Mouse (Mus musculus) monocyte, adult 5-6 weeks (primary cell): ENCODE data around the gene Clstn1. TPM values are rescaled to one million over a fixed set of nuclear protein-coding genes. Genes with fewer than 3 reads are reported as not detected.

Source experiments
- ATAC-seq: fragments of 153-309, 156-312 bp; replicated peaks from 2 replicates; pipeline ENCODE4 v1.8.0; 2017; ENCODE audit warnings: mild to moderate bottlenecking; ENCODE audit not compliant: low TSS enrichment, insufficient number of reproducible peaks, severe bottlenecking, poor library complexity, low FRiP score
- total RNA-seq: library from RNA; stranded (forward); fragments of 200-1000, 200-491, 200-594 nt; gene quantifications from 3 replicates; pipeline ENCODE4 v1.2.3, GENCODE M21; 2017

Gene Clstn1
- total RNA-seq, 1 experiment from 2014 or later, result 1.2 TPM

DNA sequence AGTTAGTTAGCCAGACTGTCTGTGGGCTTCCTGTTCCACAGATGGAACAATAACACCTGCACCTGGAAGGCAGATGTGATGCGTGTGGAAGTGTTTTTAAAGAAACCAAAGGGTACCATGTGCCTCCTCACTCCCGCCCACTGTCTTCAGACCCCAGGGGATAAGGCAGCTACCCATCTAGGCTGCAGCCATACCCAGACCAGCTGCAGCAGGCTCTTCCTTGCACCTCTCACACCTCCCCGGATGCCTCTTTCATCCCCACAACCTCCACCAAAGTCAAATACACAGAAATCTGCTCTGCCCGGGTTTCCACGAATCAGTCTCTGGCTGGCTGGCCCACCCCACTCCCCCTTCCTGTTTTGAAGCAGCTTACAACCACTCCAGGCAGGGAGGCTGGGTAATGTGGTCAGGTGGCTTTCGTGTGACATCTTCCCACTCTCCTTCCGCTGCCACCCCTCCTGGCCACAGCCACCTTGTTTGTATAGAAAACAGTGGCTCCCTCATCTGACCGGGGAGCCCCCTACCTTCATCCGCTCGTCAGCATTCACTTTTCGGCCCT, 71.7 kb downstream of the Clstn1 start:
- ATAC-seq, result peak; percentile 68

DNA sequence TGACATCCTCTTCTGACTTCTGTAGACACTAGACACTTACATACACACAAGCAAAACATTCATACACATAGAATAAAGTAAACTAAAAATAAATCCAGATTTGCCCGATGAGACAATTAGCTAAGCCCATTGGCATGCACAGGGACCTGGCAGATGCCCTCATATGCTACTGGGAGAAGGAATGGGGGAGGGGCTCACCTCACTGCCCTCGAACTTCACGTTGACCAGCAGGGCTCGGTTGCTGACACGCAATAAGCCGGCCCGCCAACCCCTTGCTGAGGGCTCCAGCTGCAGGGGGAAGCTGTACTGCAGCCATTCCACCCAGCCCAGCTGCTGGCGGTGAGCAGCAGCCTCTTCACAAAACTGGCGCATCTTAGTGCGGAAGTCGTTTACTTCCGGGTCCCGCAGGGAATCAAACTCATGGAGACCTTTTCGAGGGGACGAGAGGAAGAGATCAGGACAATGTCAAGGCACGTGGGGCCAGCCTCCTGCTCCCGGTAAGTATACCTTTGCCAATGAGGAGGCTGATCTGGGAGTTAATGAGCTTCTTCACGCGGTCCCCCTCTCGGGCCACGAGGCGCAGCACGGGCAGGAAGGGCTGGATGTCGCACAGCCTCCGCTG, 73.3 kb downstream of the Clstn1 start:
- no peak for ATAC-seq

DNA sequence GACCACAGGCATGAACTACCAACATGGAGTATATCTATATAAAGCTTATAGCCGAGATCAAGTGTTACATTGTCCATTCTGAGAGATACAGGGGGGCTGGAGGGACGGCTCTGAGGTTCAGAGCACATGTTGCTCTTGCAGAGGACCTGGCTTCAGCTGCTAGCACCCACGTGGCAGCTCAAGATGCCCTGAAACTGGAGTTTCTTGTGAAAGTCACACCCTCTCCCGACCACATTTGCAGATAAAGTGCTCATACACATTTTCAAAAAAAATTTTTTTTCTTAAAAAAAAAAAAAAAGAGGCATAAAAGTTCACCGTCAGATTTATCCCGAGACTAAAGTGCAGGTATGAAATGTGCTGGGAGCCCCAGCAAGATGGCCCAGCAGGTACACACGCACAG, 74.3 kb downstream of the Clstn1 start:
- no peak for ATAC-seq

DNA sequence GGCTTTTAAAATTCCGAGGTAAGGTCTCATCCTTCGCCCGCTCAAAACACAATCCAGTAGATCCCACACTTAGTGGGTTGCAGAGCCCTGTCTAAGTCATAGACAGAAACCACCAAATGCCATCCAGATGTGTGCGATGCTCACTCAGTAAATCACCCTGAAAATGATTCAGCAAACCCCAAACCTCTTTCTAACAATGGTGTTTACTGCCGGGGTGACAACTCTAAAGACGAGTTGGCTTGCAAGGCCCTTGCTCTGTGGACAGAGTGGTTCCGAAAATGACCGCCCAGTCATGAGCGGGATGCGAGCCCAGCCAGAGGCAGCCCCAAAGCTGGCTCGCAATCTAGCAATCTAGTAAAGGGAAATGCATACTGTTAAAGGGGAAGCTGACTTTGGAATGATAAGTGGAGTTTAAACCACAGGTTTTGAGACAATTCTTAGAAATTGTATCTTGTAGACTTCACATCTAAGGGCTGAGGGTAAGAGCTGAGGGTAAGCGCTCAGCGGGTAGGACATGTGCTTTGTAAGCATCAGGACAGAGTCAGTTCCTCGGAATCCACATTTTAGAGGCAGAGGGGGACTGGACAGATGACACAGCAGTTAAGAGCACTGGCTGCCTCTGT, 75.8 kb downstream of the Clstn1 start:
- no peak for ATAC-seq

DNA sequence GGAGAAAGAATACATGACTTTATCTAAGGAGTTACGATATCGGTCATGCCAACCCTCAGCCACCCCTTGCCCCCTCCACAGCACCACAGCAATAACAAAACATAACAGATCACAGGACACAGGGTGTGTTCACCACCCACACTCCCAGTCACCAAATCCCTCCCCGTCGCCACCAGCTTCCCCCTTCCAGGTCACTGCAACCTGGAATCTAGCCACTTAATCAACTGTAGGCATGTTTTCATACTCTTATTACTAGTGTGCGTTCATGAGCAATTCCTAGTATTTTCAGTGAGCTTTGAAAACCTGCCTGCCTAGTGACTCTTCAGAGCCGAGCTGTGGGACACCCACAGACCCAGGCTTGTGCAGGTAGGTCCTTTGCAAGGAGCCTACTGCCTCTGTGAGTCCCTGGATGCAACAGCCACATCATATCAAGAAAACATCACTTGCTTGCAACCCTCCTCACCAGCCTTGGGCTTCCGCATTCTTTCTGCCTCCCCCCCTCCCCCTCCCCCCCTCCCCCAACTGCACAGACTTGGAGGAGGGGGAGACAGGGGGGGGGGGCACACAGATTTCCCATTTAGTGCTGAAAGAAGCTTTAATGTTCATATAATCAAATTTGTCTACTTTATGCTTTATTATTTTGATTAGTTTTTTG, 77.7 kb downstream of the Clstn1 start:
- no peak for ATAC-seq

DNA sequence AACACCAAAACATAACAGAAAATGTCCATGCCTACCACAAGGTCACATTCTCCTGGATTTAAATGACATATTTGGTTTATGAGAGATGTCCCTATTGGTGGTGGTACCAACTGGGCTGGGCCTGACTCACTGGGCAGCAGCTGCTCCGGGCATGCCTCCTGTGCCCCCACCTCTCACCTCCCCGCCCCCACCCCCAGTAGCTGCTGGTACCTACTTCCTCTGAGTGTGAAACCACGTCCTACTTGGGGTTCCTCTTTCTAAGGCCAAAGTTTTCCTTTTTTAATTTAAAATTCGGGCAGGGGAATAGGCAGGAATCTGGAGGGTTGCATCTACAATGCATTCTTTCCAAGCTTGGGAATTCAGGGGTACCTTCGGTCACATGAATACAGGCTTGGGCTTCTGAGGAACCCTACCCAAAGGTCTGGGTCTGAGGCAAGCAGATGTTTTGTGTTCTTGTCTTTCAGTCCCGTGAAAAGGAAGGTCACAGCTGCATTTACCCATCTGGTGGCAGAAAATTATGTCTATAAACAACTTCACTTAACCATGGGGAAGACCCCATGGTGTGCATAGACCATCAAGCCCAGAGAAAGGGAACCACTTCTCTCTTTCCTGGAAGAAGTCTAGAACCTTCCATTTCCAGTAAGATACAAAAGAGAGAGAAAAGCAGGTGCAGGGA, 78.9 kb downstream of the Clstn1 start:
- ATAC-seq, result peak; percentile 62

DNA sequence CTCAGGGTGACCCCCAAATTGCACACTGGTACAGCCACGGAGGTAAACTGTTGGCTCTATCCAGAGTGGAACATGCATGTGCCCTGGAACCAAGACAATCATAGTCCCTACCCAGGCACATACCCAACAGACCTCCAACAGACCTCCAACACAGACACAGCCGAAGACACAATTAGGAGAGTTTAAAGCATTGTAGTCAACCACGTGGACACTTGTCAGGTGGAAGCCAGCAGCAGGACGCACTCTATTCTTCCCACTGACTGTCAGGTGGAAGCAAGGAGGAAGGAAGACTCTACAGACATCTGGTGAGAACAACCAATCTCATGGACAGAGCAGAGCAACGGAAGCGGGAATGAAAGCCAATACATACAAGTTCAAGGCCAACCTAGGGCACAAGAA, 79.4 kb downstream of the Clstn1 start:
- no peak for ATAC-seq

DNA sequence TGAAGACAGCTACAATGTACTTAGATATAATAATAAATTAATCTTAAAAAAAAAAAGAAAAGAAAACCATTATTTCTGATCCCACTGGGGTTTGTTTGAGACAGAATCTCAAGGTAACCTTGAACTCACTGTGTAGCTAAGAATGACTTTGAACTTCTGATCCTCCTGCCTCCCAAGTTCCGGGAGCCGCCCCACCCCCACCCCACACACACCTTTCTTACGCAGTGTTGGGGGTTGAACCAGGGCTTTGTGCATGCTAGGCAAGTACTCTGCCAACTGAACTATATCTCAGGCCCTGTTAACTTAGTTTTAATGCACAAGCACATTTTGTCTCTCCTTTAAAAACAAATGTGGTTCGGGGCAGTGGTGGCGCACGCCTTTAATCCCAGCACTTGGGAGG, 84.9 kb downstream of the Clstn1 start:
- no peak for ATAC-seq

DNA sequence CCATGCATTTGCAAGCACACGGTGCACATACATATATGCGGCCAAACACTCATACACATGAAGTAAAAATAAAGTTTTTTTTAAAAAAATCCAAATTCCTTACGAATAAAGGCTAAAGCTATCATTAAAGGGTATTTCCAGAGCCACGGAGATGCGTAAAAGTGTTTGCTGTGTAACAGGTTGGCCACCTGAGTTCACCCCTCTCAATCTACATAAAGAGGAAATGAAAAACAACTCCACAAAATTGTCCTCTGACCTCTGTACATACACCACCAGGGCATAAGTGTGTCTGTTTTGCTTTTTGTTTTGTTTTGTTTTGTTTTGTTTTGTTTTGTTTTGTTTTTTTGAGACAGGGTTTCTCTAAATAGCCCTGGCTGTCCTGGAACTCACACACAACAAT, 86.5 kb downstream of the Clstn1 start:
- ATAC-seq, result no peak

DNA sequence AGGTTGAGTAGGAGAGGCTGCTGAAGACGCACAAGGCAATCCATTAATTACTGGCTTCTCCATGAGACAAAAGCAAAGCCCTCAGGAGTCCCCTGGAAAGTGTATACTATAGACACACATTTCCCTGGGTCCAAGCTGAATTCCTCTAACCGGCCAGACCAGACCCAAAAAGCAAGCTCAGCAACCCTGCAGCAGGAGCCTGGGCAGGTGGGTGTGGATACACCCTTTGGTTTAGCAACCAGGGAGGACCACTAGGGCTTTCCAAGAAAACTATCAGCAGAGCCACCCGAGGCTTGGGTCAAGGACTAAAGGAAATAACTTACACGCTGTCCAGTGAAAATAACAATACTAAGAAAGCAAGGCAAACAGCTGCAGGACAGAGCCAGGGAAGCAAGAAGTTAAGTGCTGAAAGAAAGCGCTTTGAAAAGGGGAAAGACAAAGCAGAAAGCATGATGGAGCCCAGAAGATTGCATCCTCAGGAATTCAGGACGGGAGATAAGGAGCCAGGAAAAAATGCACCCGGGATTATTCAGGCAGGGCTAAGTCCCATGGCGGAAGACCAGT, 88.6 kb downstream of the Clstn1 start:
- no peak for ATAC-seq

DNA sequence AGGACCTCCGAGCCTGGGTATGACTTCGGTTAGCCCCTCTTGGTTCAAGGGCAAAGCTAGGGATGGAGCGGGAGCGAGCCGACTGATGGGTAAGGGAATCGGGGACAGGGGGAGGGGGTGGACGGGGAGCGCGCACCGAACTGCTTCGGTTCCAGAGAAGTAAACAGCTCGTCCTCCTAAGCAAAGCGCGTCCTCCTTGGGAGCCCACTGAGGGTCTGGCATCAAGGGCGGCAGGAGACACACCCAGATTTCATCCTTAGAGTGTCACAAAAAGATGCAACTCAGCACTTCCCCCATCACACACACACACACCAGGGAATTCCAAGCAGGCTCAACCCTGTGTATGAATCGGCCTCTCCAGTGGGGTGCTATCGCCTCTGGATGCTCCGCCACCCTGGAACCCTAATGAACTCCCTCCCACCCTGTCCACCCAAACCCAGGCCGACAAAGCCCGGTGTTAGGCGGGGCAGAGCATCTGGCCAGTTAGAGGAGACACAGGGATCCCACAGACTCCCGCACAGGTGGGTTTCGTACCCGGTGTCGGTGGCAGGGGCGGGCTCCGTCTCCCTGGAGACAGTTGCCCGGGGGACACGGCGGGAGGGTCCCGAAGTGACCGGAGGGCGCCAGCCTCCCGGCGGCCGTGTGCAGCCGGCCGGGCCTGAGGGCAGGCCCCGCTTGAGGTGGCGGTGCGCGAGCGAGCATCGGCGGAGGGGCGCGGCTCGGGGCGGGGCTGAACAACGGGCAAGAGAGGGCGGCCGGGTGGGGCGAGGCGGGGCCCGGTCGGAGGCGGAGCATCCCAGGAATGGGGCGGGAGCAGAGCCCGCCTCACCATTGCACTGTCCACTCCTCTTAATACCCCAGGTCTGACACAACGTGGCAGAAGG, 89.4 kb downstream of the Clstn1 start:
- ATAC-seq, result 0 out of 2 replicates have a peak, but pooled peaks have one; percentile 43

DNA sequence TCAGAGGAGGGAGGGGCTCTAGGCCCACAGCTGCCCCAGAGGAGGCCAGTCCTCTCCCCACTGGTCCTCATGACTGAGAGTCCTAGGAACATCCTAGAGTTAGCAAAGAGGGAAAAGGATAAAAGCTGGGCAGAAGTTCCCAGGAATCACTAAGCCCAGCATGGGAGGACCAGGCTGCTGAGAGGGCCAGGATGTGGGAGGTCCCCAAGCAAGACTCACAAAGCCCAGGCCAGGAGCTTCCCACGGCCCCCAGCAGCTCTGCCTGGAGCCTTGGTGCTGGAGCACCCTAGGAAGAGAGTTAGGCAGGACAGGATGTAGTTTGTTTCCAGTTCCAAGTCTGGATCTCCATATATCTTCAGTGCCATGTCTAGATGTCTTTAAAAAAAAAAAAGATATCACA, 91.7 kb downstream of the Clstn1 start:
- no peak for ATAC-seq

DNA sequence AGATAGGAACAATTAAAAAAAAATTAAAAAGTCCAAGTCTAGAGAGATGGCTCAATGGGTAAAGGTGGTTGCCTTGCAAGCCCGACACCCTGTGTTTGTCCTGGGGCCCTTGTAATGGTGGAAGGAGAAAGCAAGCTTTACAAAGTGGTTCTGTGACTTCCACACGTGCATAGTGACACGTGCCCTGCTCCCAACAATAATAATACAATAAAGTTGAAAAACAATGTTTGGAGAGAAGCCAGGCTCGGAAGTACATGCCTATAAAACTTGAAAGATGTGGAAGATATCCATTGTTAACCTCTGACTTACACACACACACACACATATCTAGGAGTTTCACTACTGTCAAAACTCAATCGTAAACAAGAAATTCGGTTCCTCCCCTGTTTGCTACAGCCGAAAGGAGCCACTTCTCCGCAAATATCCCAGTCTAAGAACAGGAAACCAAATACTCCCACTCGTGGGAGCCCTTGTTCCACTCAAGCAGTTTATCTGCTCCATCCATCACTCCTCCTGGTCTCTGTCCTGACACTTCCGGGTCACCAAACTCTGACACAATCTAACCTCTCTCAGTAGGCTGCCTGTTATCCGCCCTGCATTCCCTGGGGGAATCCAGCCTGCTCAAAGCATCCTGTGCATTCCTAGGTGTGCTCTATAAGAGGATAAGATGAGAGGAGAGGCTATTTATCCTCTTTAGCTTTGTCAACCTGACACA, 92.9 kb downstream of the Clstn1 start:
- ATAC-seq, result no peak

DNA sequence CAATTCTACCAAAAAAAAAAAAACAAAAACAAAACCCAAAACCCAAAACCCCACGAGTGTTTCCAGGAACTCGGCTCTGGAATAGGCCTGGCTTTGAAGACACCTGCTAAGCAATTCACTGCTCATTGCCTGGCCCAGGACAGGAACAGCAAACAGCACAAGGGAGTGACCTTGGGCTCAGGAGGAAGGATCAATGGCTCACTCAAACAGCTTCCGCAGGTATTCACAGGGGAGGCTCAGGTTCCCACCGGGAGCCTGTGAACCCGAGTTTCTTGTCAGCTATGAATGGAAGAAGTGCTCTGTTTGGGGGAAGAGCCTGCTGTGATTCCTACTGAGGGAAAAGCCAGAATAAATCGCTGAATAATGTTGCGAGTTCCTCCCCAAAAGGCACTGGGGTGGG, 97.6 kb downstream of the Clstn1 start:
- ATAC-seq, result no peak

DNA sequence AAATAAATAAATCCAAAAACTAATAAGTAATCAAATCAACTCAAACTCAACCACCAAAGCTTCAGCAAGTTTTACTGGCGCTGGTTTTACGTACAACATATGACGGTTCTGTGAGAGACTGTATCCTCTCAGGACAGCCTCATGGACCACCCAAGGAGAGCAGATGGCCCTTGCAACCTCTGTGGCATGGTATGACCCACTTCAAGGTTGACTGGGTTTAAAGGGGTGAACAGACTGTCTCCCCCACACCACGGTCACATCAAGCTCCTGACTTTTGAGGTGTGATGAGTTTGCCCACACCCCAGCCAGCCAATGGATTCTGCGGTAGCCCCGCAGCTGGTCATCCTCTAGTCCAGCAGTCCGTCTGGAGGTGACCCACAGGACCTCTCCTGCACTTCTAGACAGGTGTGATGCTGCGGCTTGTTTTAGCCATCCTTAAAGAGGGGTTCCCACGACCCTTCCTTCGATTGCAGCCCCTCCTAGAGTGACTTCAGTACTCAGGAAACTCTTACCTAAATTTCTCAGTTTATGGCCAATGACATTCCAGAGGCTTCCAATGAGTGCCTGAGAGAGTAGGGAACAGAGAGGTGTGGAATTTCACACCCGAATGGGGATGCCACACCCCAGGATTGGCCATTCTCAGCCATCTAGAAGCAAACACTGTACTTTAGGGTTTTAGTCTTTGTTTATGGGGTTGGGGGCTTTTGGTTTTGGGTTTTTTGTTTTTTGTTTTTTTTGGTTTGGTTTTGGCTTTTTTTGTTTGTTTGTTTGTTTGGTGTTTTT, 98.8 kb downstream of the Clstn1 start:
- ATAC-seq, result no peak

DNA sequence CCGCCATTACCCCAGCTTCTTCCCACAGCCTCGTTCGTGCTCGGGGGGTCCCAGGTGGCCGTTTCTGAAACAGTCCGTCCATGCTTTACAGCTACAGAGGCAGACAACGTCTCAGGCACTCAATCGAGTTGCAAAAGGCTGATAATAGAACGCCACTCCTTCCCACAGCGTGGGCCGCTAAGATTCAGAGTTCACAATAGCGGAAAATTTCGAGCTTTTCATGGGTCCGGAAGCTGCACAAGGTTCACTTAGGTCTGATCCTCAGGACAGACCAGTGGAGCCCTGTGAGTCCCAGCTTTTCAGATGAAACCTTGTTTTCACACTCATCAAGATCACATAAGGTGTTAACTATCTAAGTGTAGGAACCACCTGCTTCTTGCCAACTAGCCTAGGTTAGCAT, 102.6 kb downstream of the Clstn1 start:
- no peak for ATAC-seq
